Mouse (Mus musculus) MEL (cell line): ENCODE measurements around the gene Mpv17l2.

Source experiments
- ELF1 ChIP-seq: IDR thresholded peaks from 2 replicates; pipeline ENCODE4 v1.6.1; 2014; ENCODE audit warnings: low read depth, mild to moderate bottlenecking, inconsistent platforms, low read length, improper control_type of control experiment, moderate library complexity
- ETS1 ChIP-seq: IDR thresholded peaks from 2 replicates; pipeline ENCODE4 v1.6.1; 2012; ENCODE audit warnings: low read depth, mild to moderate bottlenecking, inconsistent platforms, low read length, improper control_type of control experiment, moderate library complexity
- POLR2AphosphoS5 ChIP-seq: IDR thresholded peaks from 2 replicates; pipeline ENCODE4 v1.6.1; 2012; ENCODE audit warnings: low read depth, borderline replicate concordance, mild to moderate bottlenecking, inconsistent platforms, low read length, moderate library complexity, mixed read lengths
- ZC3H11A ChIP-seq: IDR thresholded peaks from 2 replicates; pipeline ENCODE4 v1.6.1; 2012; ENCODE audit warnings: low read depth, mild to moderate bottlenecking, inconsistent platforms, low read length, improper control_type of control experiment

- TF ChIP-seq ZC3H11A (no peak), ELF1 (no peak), ETS1 (no peak), POLR2AphosphoS5 (no peak)
Observed at GRCm38 (mm10) chr8:70794215-70794614, 33.5 kb upstream of the Mpv17l2 start.
